Mouse (Mus musculus) left cerebral cortex, adult 6 months (tissue): ENCODE measurements around the gene Dhrs3. TPM values are rescaled to one million over a fixed set of nuclear protein-coding genes. Genes with fewer than 3 reads are reported as not detected.

Experiments
- long read RNA-seq, 2 experiments: library from polyadenylated mRNA; unstranded; transcript quantifications; one replicate each; pipeline ENCODE4 v2.0.0; 2019 to 2020
- polyA plus RNA-seq: library from polyadenylated mRNA; unstranded; fragments of <200 nt; fragmentation: Nextera tagmentation; gene quantifications from 2 replicates; pipeline ENCODE4 v1.2.3, GENCODE M21; 2021

The Dhrs3 gene
- 61.9 and 94.7 TPM in 2 replicates for polyA plus RNA-seq
- long read RNA-seq, experiment 1, transcript Dhrs3-206 (6 exons, 2,337 nt) = major isoform, 45 of 52 reads
- long read RNA-seq, experiment 1, partial matches to known transcripts = 1 of 52 reads
- long read RNA-seq, experiment 1, other reads (novel, unspliced or antisense) = 2 of 52 reads
- long read RNA-seq, experiment 2, transcript Dhrs3-206 (6 exons, 2,337 nt) = major isoform, 51 of 59 reads
- long read RNA-seq, experiment 2, partial matches to known transcripts = 1 of 59 reads
- long read RNA-seq, experiment 2, other reads (novel, unspliced or antisense) = 7 of 59 reads

DNA sequence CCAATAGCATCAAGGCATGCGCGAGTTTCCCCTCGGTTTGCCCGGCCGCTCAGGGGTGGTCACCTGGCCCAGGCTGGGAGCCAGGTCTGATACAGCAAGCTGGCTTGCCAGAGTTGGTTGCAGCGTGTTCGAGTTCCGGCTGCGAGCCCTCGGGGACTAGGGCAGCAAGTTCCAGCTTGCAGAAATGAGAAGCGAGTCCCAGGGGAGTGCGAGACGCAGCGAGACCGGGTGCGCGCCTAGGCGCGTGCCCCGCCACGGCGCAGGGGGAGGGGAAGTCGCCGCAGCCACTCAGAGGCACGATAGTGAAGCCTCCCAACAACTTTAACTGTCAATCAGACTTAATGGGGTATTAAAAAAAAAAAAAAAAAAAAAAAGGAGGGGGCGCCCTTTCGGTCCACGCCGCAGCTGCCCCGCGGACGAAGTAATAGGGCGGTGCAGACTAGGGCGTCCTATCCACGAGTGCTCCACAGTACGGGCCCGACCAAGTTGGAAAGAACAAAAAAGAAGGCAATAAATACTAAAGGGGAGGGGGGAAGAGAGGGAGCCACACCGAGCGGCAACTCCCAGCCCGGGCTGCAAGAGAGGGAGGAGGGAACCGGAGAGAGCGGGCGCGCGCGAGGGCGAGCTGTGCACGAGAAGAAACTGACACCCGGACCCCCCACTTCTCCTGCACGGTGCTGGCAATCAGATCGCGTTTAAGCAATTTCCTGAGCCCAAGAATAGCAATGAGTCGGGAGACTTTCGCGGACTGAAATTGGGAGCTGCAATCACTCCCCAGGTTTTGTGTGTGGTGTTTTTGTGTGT lies at the start of gene Dhrs3:
TSS of gene Dhrs3 (plus strand) at position 695 of the 804 bp plus-strand sequence.

Other genes with a start within 250 kb of the Dhrs3 start
- not detected in 2 replicates for gene Gm436, start 206.5 kb upstream of the Dhrs3 start, polyA plus RNA-seq
- gene Gm13178, start 171.4 kb upstream of the Dhrs3 start, polyA plus RNA-seq = not detected in 2 replicates
- gene Gm438, start 106.2 kb upstream of the Dhrs3 start, polyA plus RNA-seq = not detected in 2 replicates